Mouse (Mus musculus) megakaryocyte progenitor cell, adult 5-6 weeks (primary cell): Measurements from ENCODE around the gene Yju2. TPM values are rescaled to one million over a fixed set of nuclear protein-coding genes. Genes with fewer than 3 reads are reported as not detected.

Experiments
- ATAC-seq: replicated peaks from 2 replicates; pipeline ENCODE4 v1.8.0; 2016; ENCODE audit warnings: mild to moderate bottlenecking, moderate TSS enrichment, inconsistent platforms; ENCODE audit not compliant: poor library complexity
- total RNA-seq, 2 experiments: library from RNA; stranded (forward) in 1 of 2; stranded (reverse) in 1 of 2; fragments of 157-497, 149-512 nt in 1 of 2; fragments of 200-1000 nt in 1 of 2; gene quantifications; 2 replicates each; pipeline versions ENCODE4 v1.2.3 to v1.2.4; 2015 to 2017

Gene Yju2
- total RNA-seq, 2 experiments from 2014 or later, result 11.0 to 23.3 TPM

- ATAC-seq, result no peak
These were observed 1.2 kb downstream of the Yju2 start for GRCm38 (mm10) chr17:55959946-55960740.

- no peak for ATAC-seq
These were observed 1.9 kb downstream of the Yju2 start for GRCm38 (mm10) chr17:55960791-55961190.

GRCm38 (mm10) chr17:55961631-55962030, 2.7 kb downstream of the Yju2 start:
- ATAC-seq, result no peak

GRCm38 (mm10) chr17:55963171-55963570, 4.3 kb downstream of the Yju2 start:
- ATAC-seq, result peak; percentile 49

- no peak for ATAC-seq
These were observed 5.6 kb downstream of the Yju2 start for GRCm38 (mm10) chr17:55964496-55964895.

GRCm38 (mm10) chr17:55964996-55965395, 6.1 kb downstream of the Yju2 start:
- no peak for ATAC-seq

DNA sequence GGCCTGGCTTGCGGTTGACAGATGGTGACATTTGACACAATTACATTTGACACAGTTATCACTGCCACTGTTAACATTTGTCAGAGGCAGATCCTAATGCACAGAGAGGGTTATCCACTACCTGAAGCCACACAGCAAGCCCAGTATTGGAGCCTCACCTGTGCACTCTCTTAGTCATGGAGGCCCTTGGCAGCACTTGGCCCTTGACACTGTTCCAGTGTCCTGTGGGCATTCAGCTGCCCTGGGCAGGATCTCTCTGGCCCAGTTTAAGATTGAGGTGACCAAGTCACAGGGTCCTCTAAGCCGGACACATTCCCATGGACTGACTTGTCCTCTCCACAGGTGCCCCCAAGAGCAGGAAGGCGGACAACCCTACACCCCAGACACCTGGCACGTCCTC, 8.3 kb downstream of the Yju2 start:
- ATAC-seq, result no peak

DNA sequence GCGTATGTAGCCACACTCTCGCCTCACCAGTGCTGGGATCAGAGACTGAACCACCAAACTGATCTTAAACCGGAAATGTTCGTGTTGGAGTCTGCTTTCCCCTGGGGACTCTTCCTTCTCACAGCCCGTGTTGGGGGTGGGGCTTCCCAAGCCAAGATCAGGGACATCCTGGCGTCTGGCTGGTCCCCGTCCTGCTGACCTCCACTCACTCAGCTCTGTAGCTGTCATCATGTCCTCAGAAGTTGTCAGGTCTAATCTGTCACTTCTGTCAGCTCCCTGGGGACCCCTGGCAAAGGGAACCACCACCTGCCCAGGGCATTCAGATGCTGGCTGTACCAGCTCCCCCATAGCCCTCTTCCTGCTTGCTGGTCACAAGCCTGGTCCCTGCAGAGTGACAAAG, 9.3 kb downstream of the Yju2 start:
- ATAC-seq, result no peak

- ATAC-seq, result peak; percentile 16; the same call in 1 of the 2 replicates
These were observed 10.7 kb downstream of the Yju2 start for GRCm38 (mm10) chr17:55969560-55969959.

GRCm38 (mm10) chr17:55969966-55970891, 11.3 kb downstream of the Yju2 start, which contains the start of gene Shd:
TSS of gene Shd (plus strand) at chr17:55970467.
- peak; percentile 37 for ATAC-seq

GRCm38 (mm10) chr17:55971453-55971852, 12.6 kb downstream of the Yju2 start:
- no peak for ATAC-seq

- peak; percentile 98 for ATAC-seq
These were observed 17.5 kb downstream of the Yju2 start for GRCm38 (mm10) chr17:55976255-55976862.

GRCm38 (mm10) chr17:55977301-55977700, 18.4 kb downstream of the Yju2 start:
- ATAC-seq, result no peak

- peak; percentile 29; the same call in 1 of the 2 replicates for ATAC-seq
These were observed 27.4 kb downstream of the Yju2 start, which contains the start of gene Fsd1 for GRCm38 (mm10) chr17:55986030-55986961. TSS of gene Fsd1 (plus strand) at chr17:55986509.

- no peak for ATAC-seq
These were observed 31.5 kb downstream of the Yju2 start for GRCm38 (mm10) chr17:55990278-55990898.

DNA sequence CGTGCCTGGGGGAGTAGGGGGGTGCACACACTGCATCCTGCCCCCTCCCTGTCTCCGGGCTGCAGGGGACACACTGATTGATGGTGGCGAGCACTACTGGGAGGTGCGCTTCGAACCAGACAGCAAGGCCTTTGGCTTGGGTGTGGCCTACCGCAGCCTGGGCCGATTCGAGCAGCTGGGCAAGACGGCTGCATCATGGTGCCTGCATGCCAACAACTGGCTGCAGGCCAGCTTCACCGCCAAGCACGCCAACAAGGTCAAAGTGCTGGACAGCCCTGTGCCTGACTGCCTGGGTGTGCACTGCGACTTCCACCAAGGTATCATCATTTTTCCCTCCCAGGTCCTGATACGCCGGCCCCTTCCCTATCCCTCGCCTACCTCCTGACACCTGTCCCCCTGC, 37.1 kb downstream of the Yju2 start:
- ATAC-seq, result no peak

DNA sequence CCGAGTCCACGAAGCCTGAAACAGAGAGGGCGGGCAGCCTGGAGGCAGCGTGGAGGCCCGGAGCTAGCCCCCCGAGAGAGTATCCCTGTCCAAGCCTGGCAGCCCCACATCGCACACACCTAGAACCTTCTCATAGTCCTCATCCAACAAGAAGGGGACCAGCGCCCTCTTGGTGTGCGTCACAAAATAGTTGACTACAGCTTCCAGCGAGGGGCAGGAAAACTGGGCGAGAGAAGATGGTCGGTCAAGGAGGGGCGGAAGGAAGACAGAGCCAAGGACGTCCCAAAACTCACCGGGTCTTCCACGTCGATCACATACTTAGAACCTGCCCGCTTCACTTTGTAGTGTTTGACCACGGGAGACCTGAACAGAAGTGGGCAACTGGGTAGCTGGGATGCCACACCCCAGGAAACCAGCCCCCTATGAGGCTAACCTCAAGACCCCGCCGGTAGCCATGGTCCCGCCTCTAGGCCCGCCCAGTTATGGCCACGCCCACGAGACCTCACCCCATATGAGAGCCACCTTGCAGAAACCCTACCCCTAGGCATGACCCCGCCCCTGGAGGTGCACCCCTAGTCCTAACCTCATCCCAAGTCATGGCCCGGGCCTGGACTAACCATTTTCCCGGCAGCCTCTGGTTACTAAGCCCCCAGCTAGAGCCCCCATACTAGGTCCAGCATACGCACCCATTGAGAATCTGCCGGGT, 41.0 kb downstream of the Yju2 start:
- ATAC-seq, result no peak

DNA sequence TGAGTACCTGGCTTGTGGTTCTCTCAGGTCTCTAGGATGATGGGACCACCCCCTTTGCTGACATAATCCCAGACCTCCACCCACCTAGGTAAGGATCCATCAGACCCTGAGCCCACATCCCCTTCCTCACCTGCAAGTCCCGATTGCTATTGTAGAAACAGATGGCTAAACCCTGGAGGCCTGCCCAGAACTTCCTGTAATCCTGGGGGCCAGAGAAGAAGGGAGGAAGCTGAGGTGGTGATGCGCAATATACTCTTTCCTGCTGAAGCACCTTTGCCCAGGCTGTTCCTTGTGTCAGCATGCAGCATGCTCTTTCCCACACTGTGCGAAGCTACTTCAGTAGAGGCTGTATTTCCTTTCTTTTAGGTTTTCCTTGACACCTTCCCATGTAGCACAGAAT, 44.1 kb downstream of the Yju2 start:
- ATAC-seq, result peak; percentile 70
